Mouse (Mus musculus) monocyte, adult 59 days (primary cell): ENCODE measurements around the gene Gm44596. TPM values are rescaled to one million over a fixed set of nuclear protein-coding genes. Genes with fewer than 3 reads are reported as not detected.

Source experiments
- total RNA-seq, 2 experiments: library from RNA; stranded (reverse); gene quantifications; one replicate each; pipeline ENCODE4 v1.2.4; 2023

Gm44596 gene
- not detected for total RNA-seq

GRCm38 (mm10) chr6:128375192-128375591 lies at the start of gene Gm44596, which contains the start of gene Tex52:
Gm44596 (plus strand) TSS chr6:128375503.
Tex52 (plus strand) TSS chr6:128375456.

GRCm38 (mm10) chr6:128355726-128356416 lies 19.4 kb upstream of the Gm44596 start, which contains the start of gene Tulp3:
Tulp3 (minus strand) TSS chr6:128355851.

GRCm38 (mm10) chr6:128362381-128363006 lies 12.8 kb upstream of the Gm44596 start, which contains the start of the genes Rhno1 and Foxm1:
Rhno1 (minus strand) TSS chr6:128362911.
Foxm1 (plus strand) TSS chr6:128362967.

GRCm38 (mm10) chr6:128398996-128399395 lies 23.7 kb downstream of the Gm44596 start, which contains the start of gene Nrip2:
Nrip2 (plus strand) TSS chr6:128399296.

GRCm38 (mm10) chr6:128424269-128425019 lies 49.1 kb downstream of the Gm44596 start, which contains the start of gene Itfg2:
Itfg2 (minus strand) TSS chr6:128424931.

GRCm38 (mm10) chr6:128438317-128438870 lies 63.1 kb downstream of the Gm44596 start, which contains the start of gene Fkbp4:
Fkbp4 (minus strand) TSS chr6:128438677.

Other genes with a start within 250 kb of the Gm44596 start
- 1 to 10 TPM; 6.6 to 7.1 TPM for gene Tspan9, start 231.9 kb upstream of the Gm44596 start, total RNA-seq
- gene Tead4, start 74.7 kb upstream of the Gm44596 start, total RNA-seq, result not detected
- under 1 TPM; 0.73 to 0.94 TPM for gene Tulp3, start 19.7 kb upstream of the Gm44596 start, total RNA-seq
- gene Rhno1, start 12.6 kb upstream of the Gm44596 start, total RNA-seq, result 10 to 100 TPM; 23.2 to 28.6 TPM
- gene Foxm1, start 12.5 kb upstream of the Gm44596 start, total RNA-seq, result 1 to 10 TPM; 4.0 to 6.1 TPM
- not detected for gene Tex52, start within 50 bp of the Gm44596 start, total RNA-seq
- not detected for gene Nrip2, start 23.8 kb downstream of the Gm44596 start, total RNA-seq
- gene Itfg2, start 49.4 kb downstream of the Gm44596 start, total RNA-seq, result 10 to 100 TPM; 13.9 to 20.6 TPM
- gene Fkbp4, start 63.2 kb downstream of the Gm44596 start, total RNA-seq, result 10 to 100 TPM; 45.1 to 50.7 TPM
- gene Pzp, start 151.2 kb downstream of the Gm44596 start, total RNA-seq, result not detected
- gene A2ml1, start 206.1 kb downstream of the Gm44596 start, total RNA-seq, result not detected
- not detected for gene Klrb1a, start 248.0 kb downstream of the Gm44596 start, total RNA-seq